Mouse (Mus musculus): ENCODE measurements around the gene Cyp4x1. TPM values are rescaled to one million over a fixed set of nuclear protein-coding genes. Genes with fewer than 3 reads are reported as not detected.
"Not testable (repeated sequence)": the region's sequence is repeated elsewhere in the genome, so short reads cannot be mapped to it uniquely, and the experiment has no call there.

Cyp4x1 gene
- not detected in 2 replicates for total RNA-seq (2014; rRNA removed; ENCODE audit: low replicate concordance)
- polyA plus RNA-seq (2015; fragmentation: Nextera tagmentation; extraction: Ambion mirVana), result not detected in 2 replicates

DNA sequence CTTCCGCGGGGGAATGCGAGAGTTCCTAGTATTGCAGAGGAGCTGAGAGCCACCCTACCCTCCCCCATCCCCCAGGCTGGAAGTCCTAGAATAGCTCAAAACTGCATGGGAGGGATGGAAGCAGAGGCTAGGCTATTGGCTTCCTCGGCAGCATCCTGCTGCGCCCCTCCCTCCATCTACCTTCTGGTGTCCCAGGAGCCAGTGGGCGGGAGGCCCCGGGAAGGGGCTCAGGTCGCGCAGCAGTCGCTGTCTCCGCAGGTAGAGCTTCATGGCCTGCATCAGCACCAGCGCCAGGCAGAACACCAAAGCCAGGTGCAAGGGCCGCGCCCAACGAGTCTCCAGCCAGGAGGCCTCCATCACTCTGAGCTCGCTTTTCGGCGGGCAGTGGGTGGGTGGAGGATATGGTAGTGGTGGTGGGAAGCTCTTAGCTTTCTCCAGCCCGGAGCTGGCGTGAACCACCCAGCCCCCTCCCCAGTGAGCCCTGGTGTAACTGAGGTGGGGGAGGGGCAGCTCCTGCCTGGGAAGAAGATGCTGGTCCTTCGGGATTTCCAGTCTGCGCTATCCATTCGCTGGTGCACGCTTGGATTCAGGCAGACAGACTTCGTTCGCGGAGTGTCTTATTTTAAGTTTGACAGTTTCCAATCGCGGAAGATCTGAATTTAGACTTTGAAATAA lies at the start of gene Cyp4x1:
Gene Cyp4x1 (minus strand): TSS at position 661 of the 675 bp plus-strand sequence.
- DNase-seq (ENCODE audit: low spot score), result no peak
- H3K9me3 ChIP-seq (replicated peaks; ENCODE audit: control insufficient read depth, low read length), result no peaks in the 10 kb centered on the region
- H3K36me3 ChIP-seq (replicated peaks; ENCODE audit: control insufficient read depth, insufficient read depth, low read length), result no peaks in the 10 kb centered on the region
- no peak within 1 kb of the TSS for H3K27ac ChIP-seq (ENCODE audit: low read depth)
- ATAC-seq (ENCODE audit: insufficient read depth, low read depth), result no peak
- 2% methylated on average over 29 of the region's 29 CpGs for WGBS
- H3K4me1 ChIP-seq (ENCODE audit: control insufficient read depth, insufficient read depth), result no peaks in the 10 kb centered on the region; the same call in 1 of the 2 replicates
- H3K9ac ChIP-seq (replicated peaks; ENCODE audit: low read depth, low read length), result no peak within 1 kb of the TSS
- H3K4me3 ChIP-seq (ENCODE audit: low read depth, low read length), result no peak within 1 kb of the TSS
- peaks cover 11% of the 10 kb centered on the region for H3K27me3 ChIP-seq (ENCODE audit: control insufficient read depth, insufficient read depth, low read length)
- TF ChIP-seq CTCF (IDR thresholded peaks at IDR 0.05; ENCODE audit: low read depth) (no peak), EP300 (IDR thresholded peaks at IDR 0.05; ENCODE audit: low read depth) (no peak)
- H3K4me2 ChIP-seq (ENCODE audit: low read depth, low read length), result peak within 1 kb of the TSS; percentile 21

DNA sequence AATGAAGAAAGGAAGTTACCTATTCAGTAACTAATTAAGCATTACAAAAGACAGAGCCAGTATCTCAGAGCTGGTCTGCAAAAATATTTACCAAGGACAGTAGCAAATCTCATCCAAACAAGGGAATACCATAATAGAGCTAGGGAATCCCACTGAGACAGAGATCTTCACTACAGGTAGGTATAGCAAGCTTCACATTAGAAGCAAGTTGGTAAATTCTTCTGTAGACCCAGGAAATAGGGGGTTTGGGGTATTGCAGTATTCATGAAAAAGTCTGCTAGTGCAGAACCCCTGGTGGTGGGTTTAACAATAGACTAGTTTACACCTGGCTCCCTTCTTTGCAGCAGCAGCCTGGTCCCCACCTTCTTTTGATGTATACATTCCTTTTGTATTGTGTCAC lies 42.1 kb upstream of the Cyp4x1 start:
- H3K4me1 ChIP-seq (ENCODE audit: control insufficient read depth, insufficient read depth); ATAC-seq (ENCODE audit: insufficient read depth, low read depth); H3K9ac ChIP-seq (replicated peaks; ENCODE audit: low read depth, low read length); H3K36me3 ChIP-seq (replicated peaks; ENCODE audit: control insufficient read depth, insufficient read depth, low read length); DNase-seq (ENCODE audit: low spot score); H3K27me3 ChIP-seq (ENCODE audit: control insufficient read depth, insufficient read depth, low read length); H3K4me3 ChIP-seq (ENCODE audit: low read depth, low read length); H3K9me3 ChIP-seq (replicated peaks; ENCODE audit: control insufficient read depth, low read length); H3K27ac ChIP-seq (ENCODE audit: low read depth); H3K4me2 ChIP-seq (ENCODE audit: low read depth, low read length): not testable (repeated sequence)

DNA sequence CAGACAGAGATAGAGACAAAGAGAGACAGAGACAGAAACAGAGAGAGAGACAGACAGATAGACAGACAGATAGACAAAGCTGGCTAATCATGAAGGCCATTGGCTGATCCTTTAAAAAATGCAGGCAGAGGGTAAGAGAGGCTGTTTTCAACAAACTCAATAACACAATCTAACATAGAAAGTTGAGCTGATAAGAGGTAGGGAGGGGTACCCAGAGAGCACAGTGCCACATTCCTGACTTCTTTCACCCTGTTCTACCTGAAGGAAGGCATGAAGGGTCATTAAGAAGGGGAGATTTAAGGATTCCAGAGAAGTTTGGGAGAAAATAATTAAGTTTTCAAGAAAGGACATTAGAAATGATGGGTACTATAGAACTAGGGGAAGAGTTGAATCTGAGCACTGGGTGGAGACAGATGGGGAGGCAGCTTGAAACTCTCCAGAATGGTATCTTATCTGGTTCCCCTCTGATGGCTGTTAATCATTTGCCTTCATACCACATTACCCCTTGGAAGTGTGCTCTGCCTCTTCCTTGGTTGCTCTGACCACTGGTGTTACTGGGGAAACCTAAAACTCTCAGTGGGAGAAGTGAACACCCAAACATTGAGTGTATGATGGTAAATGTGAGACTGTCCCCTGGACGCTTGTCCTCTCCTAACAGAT lies 40.7 kb upstream of the Cyp4x1 start:
- Histone ChIP-seq H3K9me3 (replicated peaks; ENCODE audit: control insufficient read depth, low read length) (no peaks in the 10 kb centered on the region), H3K27ac (ENCODE audit: low read depth) (no peak overlapping the region), H3K4me1 (ENCODE audit: control insufficient read depth, insufficient read depth) (no peaks in the 10 kb centered on the region), H3K9ac (replicated peaks; ENCODE audit: low read depth, low read length) (no peak overlapping the region), H3K4me2 (ENCODE audit: low read depth, low read length) (no peak overlapping the region), H3K36me3 (replicated peaks; ENCODE audit: control insufficient read depth, insufficient read depth, low read length) (no peaks in the 10 kb centered on the region), H3K27me3 (ENCODE audit: control insufficient read depth, insufficient read depth, low read length) (no peaks in the 10 kb centered on the region), H3K4me3 (ENCODE audit: low read depth, low read length) (no peak overlapping the region)
- ATAC-seq (ENCODE audit: insufficient read depth, low read depth) (no peak), DNase-seq (ENCODE audit: low spot score) (no peak)
- TF ChIP-seq CTCF (IDR thresholded peaks at IDR 0.05; ENCODE audit: low read depth) (no peak), EP300 (IDR thresholded peaks at IDR 0.05; ENCODE audit: low read depth) (no peak)
- WGBS, result 56% methylated on average over 1 of the region's 1 CpGs

DNA sequence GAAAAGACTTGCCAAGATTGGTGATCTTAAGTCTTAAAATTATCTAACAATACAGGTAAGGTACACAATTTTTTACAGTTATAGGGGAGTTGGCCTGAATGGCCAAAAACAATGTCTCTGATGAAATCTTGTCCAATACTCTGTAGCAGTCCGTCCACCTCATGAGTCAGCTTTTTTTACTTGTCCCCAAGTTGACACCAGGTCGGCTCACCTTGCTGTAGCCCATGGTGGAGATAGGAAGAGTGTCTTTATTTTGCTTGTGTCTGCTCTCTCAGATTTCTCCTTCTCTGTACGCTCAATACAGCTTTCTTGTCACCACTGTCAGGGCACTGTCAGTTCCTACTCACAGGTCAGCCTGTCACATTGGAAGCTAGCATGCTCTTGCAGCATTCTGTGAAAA lies 24.9 kb upstream of the Cyp4x1 start:
- WGBS, result 61% methylated on average over 3 of the region's 3 CpGs
- ATAC-seq (ENCODE audit: insufficient read depth, low read depth), result not testable (repeated sequence)

DNA sequence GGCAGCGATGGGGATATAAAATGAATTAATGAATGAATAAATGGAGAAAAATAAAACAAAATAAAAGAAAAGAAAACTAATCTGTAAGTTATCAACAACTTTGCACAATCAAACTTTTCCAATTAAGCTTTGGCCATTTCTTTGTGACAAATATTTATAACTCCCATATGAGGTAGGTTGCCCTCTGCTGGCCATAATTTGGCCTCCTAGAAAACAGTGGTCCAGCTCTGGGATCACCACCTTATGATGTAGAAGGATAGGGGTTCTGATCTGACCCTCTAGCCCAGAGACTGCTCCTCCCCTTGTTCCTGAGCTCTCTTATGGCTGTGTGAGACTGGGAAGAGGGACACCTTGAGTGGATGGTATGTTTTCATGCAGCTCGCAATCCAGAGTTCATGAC lies 20.6 kb upstream of the Cyp4x1 start:
- DNase-seq (ENCODE audit: low spot score) (no peak), ATAC-seq (ENCODE audit: insufficient read depth, low read depth) (no peak)
- no peaks in the 10 kb centered on the region for H3K4me1 ChIP-seq (ENCODE audit: control insufficient read depth, insufficient read depth)
- no peaks in the 10 kb centered on the region for H3K9me3 ChIP-seq (replicated peaks; ENCODE audit: control insufficient read depth, low read length)
- H3K4me3 ChIP-seq (ENCODE audit: low read depth, low read length), result no peak overlapping the region
- no peaks in the 10 kb centered on the region for H3K36me3 ChIP-seq (replicated peaks; ENCODE audit: control insufficient read depth, insufficient read depth, low read length)
- no peaks in the 10 kb centered on the region for H3K27me3 ChIP-seq (ENCODE audit: control insufficient read depth, insufficient read depth, low read length)
- peak; percentile 24 for TF ChIP-seq CTCF (IDR thresholded peaks at IDR 0.05; ENCODE audit: low read depth)
- no peak for TF ChIP-seq EP300 (IDR thresholded peaks at IDR 0.05; ENCODE audit: low read depth)
- no peak overlapping the region for H3K4me2 ChIP-seq (ENCODE audit: low read depth, low read length)
- H3K27ac ChIP-seq (ENCODE audit: low read depth), result no peak overlapping the region
- 89% methylated on average over 2 of the region's 2 CpGs for WGBS
- no peak overlapping the region for H3K9ac ChIP-seq (replicated peaks; ENCODE audit: low read depth, low read length)

More for the DNA sequence above, 24.9 kb upstream of the Cyp4x1 start:
- H3K4me2 ChIP-seq (ENCODE audit: low read depth, low read length); H3K27ac ChIP-seq (ENCODE audit: low read depth); H3K9ac ChIP-seq (replicated peaks; ENCODE audit: low read depth, low read length); H3K36me3 ChIP-seq (replicated peaks; ENCODE audit: control insufficient read depth, insufficient read depth, low read length); H3K27me3 ChIP-seq (ENCODE audit: control insufficient read depth, insufficient read depth, low read length); H3K9me3 ChIP-seq (replicated peaks; ENCODE audit: control insufficient read depth, low read length); H3K4me3 ChIP-seq (ENCODE audit: low read depth, low read length); DNase-seq (ENCODE audit: low spot score); H3K4me1 ChIP-seq (ENCODE audit: control insufficient read depth, insufficient read depth): not testable (repeated sequence)

DNA sequence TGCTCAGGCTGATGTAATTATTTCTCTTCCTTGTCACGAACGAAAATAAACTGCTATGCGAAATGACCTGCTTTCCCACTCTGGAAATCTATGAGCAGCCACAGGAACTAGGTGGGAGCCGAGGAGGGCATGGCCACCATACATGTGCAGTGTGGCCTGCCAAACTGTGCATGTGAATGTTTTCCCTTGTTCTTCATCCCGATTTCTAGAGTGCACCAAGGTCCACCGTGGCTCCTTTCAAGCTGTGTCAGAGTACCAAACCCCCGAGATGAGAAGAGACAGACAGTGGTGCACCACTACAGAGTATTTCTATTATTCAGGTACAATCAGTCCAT lies 182 bp upstream of the Cyp4x1 start:
- Histone ChIP-seq H3K9me3 (replicated peaks; ENCODE audit: control insufficient read depth, low read length) (no peaks in the 10 kb centered on the region), H3K36me3 (replicated peaks; ENCODE audit: control insufficient read depth, insufficient read depth, low read length) (no peaks in the 10 kb centered on the region), H3K4me2 (ENCODE audit: low read depth, low read length) (no peak overlapping the region), H3K9ac (replicated peaks; ENCODE audit: low read depth, low read length) (no peak overlapping the region), H3K4me3 (ENCODE audit: low read depth, low read length) (no peak overlapping the region), H3K4me1 (ENCODE audit: control insufficient read depth, insufficient read depth) (no peaks in the 10 kb centered on the region; the same call in 1 of the 2 replicates), H3K27me3 (ENCODE audit: control insufficient read depth, insufficient read depth, low read length) (peaks cover 11% of the 10 kb centered on the region), H3K27ac (ENCODE audit: low read depth) (no peak overlapping the region)
- 18% methylated on average over 7 of the region's 7 CpGs for WGBS
- DNase-seq (ENCODE audit: low spot score), result no peak
- no peak for TF ChIP-seq CTCF (IDR thresholded peaks at IDR 0.05; ENCODE audit: low read depth)
- TF ChIP-seq EP300 (IDR thresholded peaks at IDR 0.05; ENCODE audit: low read depth), result no peak
- ATAC-seq (ENCODE audit: insufficient read depth, low read depth), result no peak

Measured in heart, postnatal 0 days (tissue).